Mouse (Mus musculus) midbrain, embryonic 10.5 days (tissue): Measurements from ENCODE around the gene Pmfbp1. TPM values are rescaled to one million over a fixed set of nuclear protein-coding genes. Genes with fewer than 3 reads are reported as not detected.

ENCODE experiments used
- DNase-seq: peaks from one replicate; pipeline ENCODE4 v3.0.0-alpha.2; 2017; ENCODE audit warnings: low spot score
- H3K27ac ChIP-seq: fragments of 300-500 bp; sonication (generic); replicated peaks from 2 replicates; pipeline ENCODE4 v1.5.1; 2016; ENCODE audit warnings: mild to moderate bottlenecking
- H3K27me3 ChIP-seq: fragments of 300-500 bp; sonication (generic); 2 replicates; pipeline ENCODE4 v1.6.1; 2016; ENCODE audit warnings: low read depth, mild to moderate bottlenecking; ENCODE audit not compliant: poor library complexity, severe bottlenecking
- H3K36me3 ChIP-seq: fragments of 300-500 bp; sonication (generic); 2 replicates; pipeline ENCODE4 v1.6.1; 2016; ENCODE audit warnings: mild to moderate bottlenecking, moderate library complexity
- H3K4me1 ChIP-seq: fragments of 300-500 bp; sonication (generic); 2 replicates; pipeline ENCODE4 v1.6.1; 2016
- H3K4me3 ChIP-seq: fragments of 300-500 bp; sonication (generic); 2 replicates; pipeline ENCODE4 v1.5.1; 2016; ENCODE audit warnings: mild to moderate bottlenecking, moderate library complexity
- H3K9me3 ChIP-seq: fragments of 300-500 bp; sonication (generic); replicated peaks from 2 replicates; pipeline ENCODE4 v1.6.1; 2016; ENCODE audit warnings: mild to moderate bottlenecking
- WGBS: fragments of 180-500 bp; shearing (Covaris S2); methylation state at CpG from one replicate; pipeline ENCODE4 v1.1.7; 2016; 5-methylcytosine and 5-hydroxymethylcytosine counted together
- polyA plus RNA-seq: library from polyadenylated mRNA; unstranded; fragments of >200 nt; fragmentation: Nextera tagmentation; extraction: Ambion mirVana; gene quantifications from 2 replicates; pipeline ENCODE4 v1.2.1, GENCODE M21; 2016

Pmfbp1 gene
- polyA plus RNA-seq, 1 experiment from 2014 or later: 0.79 TPM

GRCm38 (mm10) chr8:109524008-109524407, 30.2 kb downstream of the Pmfbp1 start:
- Histone ChIP-seq H3K27ac (no peak overlapping the region), H3K4me3 (no peak overlapping the region), H3K27me3 (no peaks in the 10 kb centered on the region), H3K4me1 (peaks cover 6% of the 10 kb centered on the region), H3K36me3 (no peaks in the 10 kb centered on the region), H3K9me3 (0 out of 2 replicates have a peak, but pooled peaks cover 3% of the 10 kb centered on the region)
- 80% methylated on average over 2 of the region's 2 CpGs for WGBS
- DNase-seq: no peak

- Histone ChIP-seq H3K27me3 (no peaks in the 10 kb centered on the region), H3K4me3 (no peak overlapping the region)
Measured at GRCm38 (mm10) chr8:109535140-109535990, 41.5 kb downstream of the Pmfbp1 start.

GRCm38 (mm10) chr8:109536703-109537102, 42.9 kb downstream of the Pmfbp1 start:
- Histone ChIP-seq H3K27ac (0 out of 2 replicates have a peak overlapping the region, but pooled peaks have one; percentile 42), H3K9me3 (no peaks in the 10 kb centered on the region), H3K27me3 (no peaks in the 10 kb centered on the region), H3K36me3 (no peaks in the 10 kb centered on the region), H3K4me3 (peak overlapping the region; percentile 29), H3K4me1 (peaks cover 9% of the 10 kb centered on the region)
- peak; percentile 83 for DNase-seq
- 3% methylated on average over 5 of the region's 5 CpGs for WGBS

More at GRCm38 (mm10) chr8:109535140-109535990, 41.5 kb downstream of the Pmfbp1 start:
- no peaks in the 10 kb centered on the region for H3K9me3 ChIP-seq
- peaks cover 17% of the 10 kb centered on the region for H3K4me1 ChIP-seq
- H3K36me3 ChIP-seq: no peaks in the 10 kb centered on the region
- peak; percentile 30 for DNase-seq
- H3K27ac ChIP-seq: no peak overlapping the region
- 89% methylated on average over 19 of the region's 19 CpGs for WGBS

GRCm38 (mm10) chr8:109542165-109542564, 48.3 kb downstream of the Pmfbp1 start:
- Histone ChIP-seq H3K9me3 (no peaks in the 10 kb centered on the region), H3K27ac (no peak overlapping the region), H3K27me3 (no peaks in the 10 kb centered on the region), H3K4me1 (no peaks in the 10 kb centered on the region), H3K4me3 (no peak overlapping the region), H3K36me3 (peaks cover 17% of the 10 kb centered on the region)
- no peak for DNase-seq
- WGBS: 69% methylated on average over 5 of the region's 5 CpGs

GRCm38 (mm10) chr8:109542748-109543519, 49.1 kb downstream of the Pmfbp1 start:
- peaks cover 24% of the 10 kb centered on the region for H3K36me3 ChIP-seq
- no peak for DNase-seq
- WGBS: 86% methylated on average over 8 of the region's 8 CpGs

GRCm38 (mm10) chr8:109544049-109544448, 50.2 kb downstream of the Pmfbp1 start:
- H3K27me3 ChIP-seq: no peaks in the 10 kb centered on the region
- no peak for DNase-seq
- H3K4me1 ChIP-seq: no peaks in the 10 kb centered on the region
- H3K4me3 ChIP-seq: no peak overlapping the region
- WGBS: 45% methylated on average over 3 of the region's 3 CpGs
- H3K27ac ChIP-seq: no peak overlapping the region
- no peaks in the 10 kb centered on the region for H3K9me3 ChIP-seq
- H3K36me3 ChIP-seq: peaks cover 36% of the 10 kb centered on the region

More at GRCm38 (mm10) chr8:109542748-109543519, 49.1 kb downstream of the Pmfbp1 start:
- Histone ChIP-seq H3K9me3 (no peaks in the 10 kb centered on the region), H3K27me3 (no peaks in the 10 kb centered on the region), H3K27ac (no peak overlapping the region), H3K4me1 (no peaks in the 10 kb centered on the region), H3K4me3 (no peak overlapping the region)

- 48% methylated on average over 3 of the region's 3 CpGs for WGBS
- no peak overlapping the region for H3K27ac ChIP-seq
- no peaks in the 10 kb centered on the region for H3K27me3 ChIP-seq
- no peaks in the 10 kb centered on the region for H3K9me3 ChIP-seq
- H3K4me1 ChIP-seq: no peaks in the 10 kb centered on the region
- peak; percentile 49 for DNase-seq
- H3K4me3 ChIP-seq: no peak overlapping the region
- H3K36me3 ChIP-seq: peaks cover 100% of the 10 kb centered on the region
Measured at GRCm38 (mm10) chr8:109551663-109552062, 57.8 kb downstream of the Pmfbp1 start.

GRCm38 (mm10) chr8:109563881-109564280, 70.1 kb downstream of the Pmfbp1 start:
- Histone ChIP-seq H3K36me3 (peaks cover 40% of the 10 kb centered on the region), H3K4me1 (peaks cover 25% of the 10 kb centered on the region), H3K4me3 (0 out of 2 replicates have a peak overlapping the region, but pooled peaks have one; percentile 80), H3K27me3 (no peaks in the 10 kb centered on the region), H3K27ac (no peak overlapping the region), H3K9me3 (no peaks in the 10 kb centered on the region)
- 89% methylated on average over 2 of the region's 2 CpGs for WGBS
- no peak for DNase-seq

GRCm38 (mm10) chr8:109564766-109565165, 70.9 kb downstream of the Pmfbp1 start:
- DNase-seq: no peak
- peak overlapping the region; percentile 91 for H3K27ac ChIP-seq
- no peaks in the 10 kb centered on the region for H3K27me3 ChIP-seq
- peaks cover 39% of the 10 kb centered on the region for H3K36me3 ChIP-seq
- no peaks in the 10 kb centered on the region for H3K9me3 ChIP-seq
- H3K4me3 ChIP-seq: peak overlapping the region; percentile 80
- 7% methylated on average over 10 of the region's 10 CpGs for WGBS
- peaks cover 25% of the 10 kb centered on the region for H3K4me1 ChIP-seq

GRCm38 (mm10) chr8:109565498-109566333, 71.9 kb downstream of the Pmfbp1 start, which contains the start of the genes Dhx38 and Txnl4b:
Dhx38 (minus strand) TSS chr8:109565861.
Txnl4b (plus strand) TSS chr8:109565892.
- peak within 1 kb of the TSS; percentile 91 for H3K27ac ChIP-seq
- H3K27me3 ChIP-seq: no peaks in the 10 kb centered on the region
- H3K4me3 ChIP-seq: peak within 1 kb of the TSS; percentile 80
- H3K36me3 ChIP-seq: peaks cover 38% of the 10 kb centered on the region
- no peaks in the 10 kb centered on the region for H3K9me3 ChIP-seq
- DNase-seq: peak; percentile 97
- peaks cover 25% of the 10 kb centered on the region for H3K4me1 ChIP-seq
- under 1% methylated on average over 52 of the region's 52 CpGs for WGBS

GRCm38 (mm10) chr8:109571139-109571538, 77.3 kb downstream of the Pmfbp1 start:
- H3K27me3 ChIP-seq: no peaks in the 10 kb centered on the region
- WGBS: 92% methylated on average over 12 of the region's 12 CpGs
- peaks cover 9% of the 10 kb centered on the region for H3K4me1 ChIP-seq
- DNase-seq: no peak
- H3K27ac ChIP-seq: no peak overlapping the region
- no peaks in the 10 kb centered on the region for H3K9me3 ChIP-seq
- H3K4me3 ChIP-seq: no peak overlapping the region
- peaks cover 40% of the 10 kb centered on the region for H3K36me3 ChIP-seq

GRCm38 (mm10) chr8:109576311-109576710, 82.5 kb downstream of the Pmfbp1 start:
- no peak overlapping the region for H3K4me3 ChIP-seq
- no peaks in the 10 kb centered on the region for H3K27me3 ChIP-seq

More at GRCm38 (mm10) chr8:109576311-109576710, 82.5 kb downstream of the Pmfbp1 start:
- H3K9me3 ChIP-seq: no peaks in the 10 kb centered on the region
- H3K36me3 ChIP-seq: peaks cover 18% of the 10 kb centered on the region
- 73% methylated on average over 4 of the region's 4 CpGs for WGBS
- no peak overlapping the region for H3K27ac ChIP-seq
- no peaks in the 10 kb centered on the region for H3K4me1 ChIP-seq
- DNase-seq: no peak
